Comparison of ENCODE assay signal across 8 mouse cellular contexts in the genomic region with DNA sequence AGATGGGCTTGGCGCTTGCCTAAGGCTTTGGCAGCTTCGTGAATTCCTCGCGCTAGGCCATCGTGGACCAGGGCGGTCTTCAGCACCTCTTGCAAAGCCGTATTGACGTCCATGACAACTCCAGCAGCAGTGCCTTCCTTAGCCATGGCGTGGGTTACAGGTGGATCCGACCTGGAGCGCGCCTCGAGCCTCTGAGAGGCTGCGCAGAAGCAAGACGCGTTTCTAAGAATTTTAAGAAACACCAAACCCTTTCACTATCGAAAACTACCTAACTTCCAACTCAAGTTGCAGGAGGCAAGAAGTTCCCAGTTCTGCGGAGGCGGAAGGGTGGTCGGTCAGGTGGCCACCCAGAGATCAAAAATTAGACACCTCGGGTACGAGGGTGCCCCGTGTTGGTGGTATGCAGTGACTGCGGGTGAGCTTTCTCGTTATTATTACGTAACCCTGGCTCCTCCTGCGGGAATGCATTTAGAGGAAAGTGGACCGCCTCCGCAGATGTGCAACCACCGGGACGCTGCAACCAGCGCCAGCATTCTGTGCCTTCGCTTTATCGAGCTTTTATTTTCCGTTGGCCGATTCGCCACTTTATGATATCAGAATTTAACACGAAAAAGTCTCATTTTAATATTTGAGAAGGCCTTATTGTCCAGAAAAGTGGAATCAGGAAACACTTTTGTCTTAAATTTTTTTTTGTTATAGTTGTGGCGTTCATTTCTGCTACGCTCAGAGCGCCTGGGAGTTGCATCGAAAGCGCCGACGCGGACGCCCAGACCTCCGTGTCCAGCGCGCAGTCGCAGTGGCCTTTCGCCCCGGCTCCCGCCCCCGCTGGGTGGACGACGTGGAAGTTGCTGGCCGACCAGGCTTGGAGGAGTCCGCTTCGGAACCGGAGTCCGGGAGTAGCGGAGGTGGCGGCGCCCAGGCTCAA. TPM values are rescaled to one million over a fixed set of nuclear protein-coding genes. Genes with fewer than 3 reads are reported as not detected.
A peak's percentile ranks its signal among the peaks of the same experiment; 100 is the strongest.
DNase-seq lines count a peak whose midpoint lies in the region; ATAC-seq lines count a peak whose summit lies in the region.

A gene (plus strand): TSS at position 288 of the 925 bp plus-strand sequence.

- no peaks in the 10 kb centered on the region for H3K36me3 ChIP-seq in hindbrain, embryonic 12.5 days

- ATAC-seq in hindbrain, embryonic 12.5 days (ENCODE audit: low FRiP score): peak; percentile 95

- under 1% methylated on average over 65 of the region's 65 CpGs for WGBS in hindbrain, embryonic 12.5 days

- DNase-seq in Muller cell, postnatal 12 days (ENCODE audit: inconsistent ontology term): peak; percentile 98
- peak; percentile 92 for DNase-seq in cerebellum, adult 9-11 months
- peak; percentile 83 to 90 for DNase-seq in frontal cortex, postnatal 10 days (ENCODE audit: low spot score in 2 of 2)
- peak; percentile 86 to 93 for DNase-seq in layer of hippocampus, postnatal 14 days (ENCODE audit: low spot score in 2 of 2)
- DNase-seq in lung, postnatal 14 days: peak; percentile 95
- DNase-seq in retina, adult 2 months (ENCODE audit: low read depth, low spot score): peak; percentile 82
- peak; percentile 85 for DNase-seq in thymus, postnatal 36 days

- H3K9me3 ChIP-seq in hindbrain, embryonic 12.5 days (replicated peaks): no peaks in the 10 kb centered on the region

- no peaks in the 10 kb centered on the region for H3K27me3 ChIP-seq in hindbrain, embryonic 12.5 days

- H3K9ac ChIP-seq in hindbrain, embryonic 12.5 days: peak within 1 kb of the TSS; percentile 93

- H3K4me2 ChIP-seq in hindbrain, embryonic 12.5 days (replicated peaks): peak within 1 kb of the TSS; percentile 93

- H3K4me1 ChIP-seq in hindbrain, embryonic 12.5 days: peaks cover 16% of the 10 kb centered on the region

- peak within 1 kb of the TSS; percentile 71 for H3K27ac ChIP-seq in hindbrain, embryonic 12.5 days

- H3K4me3 ChIP-seq in hindbrain, embryonic 12.5 days: peak within 1 kb of the TSS; percentile 94

RNA-seq across cellular contexts. Expression of the gene that starts here (rescaled TPM):
- 144 and 149 TPM in 2 replicates for polyA plus RNA-seq in hindbrain, embryonic 12.5 days (2016; fragmentation: Nextera tagmentation; extraction: Ambion mirVana)
- total RNA-seq in layer of hippocampus, postnatal 14 days (2021): 100 to 1,000 TPM; 124 to 129 TPM

Comparison
In these comparisons a context has a peak if more than half of its experiments do, and no peak if none do; other contexts are left out.
1. Peak in every context shown above with its lines: DNase-seq, ATAC-seq, H3K4me3 ChIP-seq and H3K27ac ChIP-seq.